Mouse (Mus musculus) layer of hippocampus, adult 18-20 months (tissue): ENCODE results near the gene Tmem178b. TPM values are rescaled to one million over a fixed set of nuclear protein-coding genes. Genes with fewer than 3 reads are reported as not detected.

Source experiments
- DNase-seq, 2 experiments: peaks; one replicate each; pipeline ENCODE4 v3.0.0; 2022; ENCODE audit warnings: low spot score in 2 of 2
- total RNA-seq, 2 experiments: library from RNA; stranded (reverse); gene quantifications; 2 replicates each; pipeline ENCODE4 v1.2.3; 2021

The Tmem178b gene
- total RNA-seq, 2 experiments from 2014 or later = 161 to 168 TPM

DNA sequence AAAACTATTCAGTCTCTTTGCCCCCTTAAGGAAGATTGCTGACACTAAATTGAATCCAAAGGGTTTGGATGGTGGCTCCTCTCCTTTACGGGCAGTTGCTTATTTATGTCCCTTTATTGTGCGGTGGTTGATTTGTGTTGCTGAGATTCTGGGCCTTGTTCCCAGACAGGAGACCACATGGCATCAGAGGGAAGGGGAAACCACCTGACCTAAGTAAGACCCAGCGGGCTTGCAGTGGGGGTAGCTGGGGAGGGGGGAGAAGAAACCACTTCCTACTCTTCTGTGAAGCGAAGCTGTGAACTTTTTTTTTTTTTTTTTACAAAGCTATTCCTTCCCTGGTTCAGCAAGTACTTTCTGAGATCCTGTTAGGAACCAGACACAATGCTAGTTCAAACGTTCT, 269.5 kb downstream of the Tmem178b start:
- no peak for DNase-seq

DNA sequence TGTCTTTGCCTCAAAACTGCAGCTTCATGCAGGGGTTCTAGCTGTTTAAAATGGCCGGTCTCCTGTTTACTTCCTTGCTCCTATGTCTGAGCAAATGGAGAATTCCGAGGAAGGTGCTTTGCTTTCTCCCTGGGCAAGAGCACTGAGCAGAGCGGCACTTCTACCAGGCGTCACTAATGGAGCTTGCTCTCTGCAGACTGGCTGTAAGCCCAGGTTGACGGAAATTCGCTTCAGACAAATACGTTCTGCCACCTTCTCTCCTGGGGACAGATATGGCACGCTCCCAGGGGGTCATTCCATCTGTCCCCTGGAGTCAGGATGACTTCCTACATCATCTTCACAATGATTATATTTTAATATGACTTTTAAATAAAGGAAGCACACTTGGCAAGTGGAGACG, 271.3 kb downstream of the Tmem178b start:
- DNase-seq = no peak

GRCm38 (mm10) chr6:40145601-40146000, 272.5 kb downstream of the Tmem178b start:
- no peak for DNase-seq

- DNase-seq = no peak
Observed at GRCm38 (mm10) chr6:40152241-40152640, 279.2 kb downstream of the Tmem178b start.

- DNase-seq = peak in 1 of 2 experiments; percentile 32
Observed at GRCm38 (mm10) chr6:40161381-40161780, 288.3 kb downstream of the Tmem178b start.

- DNase-seq = no peak
Observed at GRCm38 (mm10) chr6:40173559-40173958, 300.5 kb downstream of the Tmem178b start.

DNA sequence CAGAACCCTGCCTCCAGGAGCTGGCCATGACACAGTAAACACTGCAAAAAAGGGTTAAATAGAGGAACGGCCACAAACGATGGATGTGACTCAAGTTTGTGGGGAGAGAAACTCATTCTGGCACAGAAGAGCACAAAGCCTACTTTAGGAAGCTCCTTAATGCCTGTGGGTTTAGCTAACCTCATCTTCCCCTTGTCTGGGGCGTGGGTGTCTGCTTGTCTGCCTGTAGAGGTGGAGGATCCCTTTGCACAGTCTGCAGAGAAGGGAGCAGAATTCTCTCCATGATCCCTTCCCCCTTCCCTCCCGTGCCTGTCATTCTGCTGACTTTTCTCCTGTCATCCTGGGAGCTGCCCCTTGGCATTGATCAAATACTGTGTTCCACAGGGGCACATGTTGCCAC, 304.8 kb downstream of the Tmem178b start:
- DNase-seq = peak in 1 of 2 experiments; percentile 34

- no peak for DNase-seq
Observed at GRCm38 (mm10) chr6:40180551-40180950, 307.5 kb downstream of the Tmem178b start.

- DNase-seq = no peak
Observed at GRCm38 (mm10) chr6:40200661-40201060, 327.6 kb downstream of the Tmem178b start.

- DNase-seq = no peak
Observed at GRCm38 (mm10) chr6:40202602-40203001, 329.5 kb downstream of the Tmem178b start.

DNA sequence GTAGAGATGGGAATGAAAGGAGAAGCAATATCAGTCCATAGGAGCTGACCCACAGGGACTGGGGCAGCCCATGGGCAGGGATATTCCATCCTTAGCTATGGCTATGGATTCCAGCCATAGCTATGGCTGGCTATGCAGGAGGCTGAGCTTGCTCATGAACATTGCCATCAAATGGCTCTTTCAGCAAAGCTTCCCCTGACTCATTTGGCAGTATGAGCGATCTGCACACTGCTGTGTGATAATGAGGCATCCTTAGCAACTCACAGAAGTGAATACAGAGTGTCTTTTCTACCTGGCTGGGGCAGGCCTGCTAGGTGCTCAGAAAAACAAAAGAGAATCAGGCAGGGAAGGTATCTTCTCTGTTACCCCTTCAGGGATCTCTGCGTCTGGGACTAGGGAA, 332.3 kb downstream of the Tmem178b start:
- no peak for DNase-seq

- no peak for DNase-seq
Observed at GRCm38 (mm10) chr6:40208014-40208413, 334.9 kb downstream of the Tmem178b start.

- DNase-seq = no peak
Observed at GRCm38 (mm10) chr6:40209172-40209571, 336.1 kb downstream of the Tmem178b start.

- no peak for DNase-seq
Observed at GRCm38 (mm10) chr6:40217154-40217553, 344.1 kb downstream of the Tmem178b start.

DNA sequence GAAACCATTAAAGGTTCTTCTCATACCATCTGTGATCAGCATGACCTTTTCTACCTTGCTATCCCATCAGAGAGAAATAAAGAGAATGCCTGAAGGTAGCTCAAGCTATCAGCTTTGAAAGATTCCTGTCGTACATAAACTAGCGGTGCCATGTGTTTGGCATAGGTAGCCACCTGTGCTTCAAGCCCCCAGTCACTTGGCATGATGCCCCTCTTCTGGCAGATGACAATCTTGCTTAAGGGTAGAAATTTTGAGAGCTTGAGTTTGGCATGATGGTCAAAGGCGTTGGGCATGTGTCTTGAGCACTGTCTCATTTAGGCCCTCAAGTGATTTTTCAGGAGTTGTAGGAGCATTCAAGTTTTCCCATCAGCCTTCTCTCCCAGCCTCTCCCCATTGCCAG, 344.6 kb downstream of the Tmem178b start:
- DNase-seq = no peak

DNA sequence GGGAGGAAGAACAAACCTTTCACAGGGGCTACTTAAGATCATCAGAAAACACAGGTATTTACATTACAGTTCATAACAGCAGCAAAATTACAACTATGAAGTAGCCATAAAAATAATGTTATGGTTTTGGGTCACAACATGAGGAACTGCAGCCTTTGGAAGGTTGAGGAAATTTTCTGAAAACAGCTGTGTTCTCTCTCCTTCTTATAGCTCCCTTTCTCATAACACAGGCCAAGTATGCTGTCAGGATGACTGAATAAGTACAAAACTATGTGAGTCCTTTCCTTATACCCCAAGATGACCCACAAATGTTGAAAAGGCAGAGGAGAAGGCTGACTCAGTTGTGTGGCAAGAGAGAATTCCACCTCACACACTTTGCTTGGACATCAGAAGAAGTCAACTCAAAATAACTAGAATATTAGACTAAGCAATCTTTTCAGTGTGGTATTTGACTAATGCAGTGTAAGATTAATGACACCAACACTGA, 347.6 kb downstream of the Tmem178b start:
- DNase-seq = no peak

- peak in 1 of 2 experiments; percentile 52 for DNase-seq
Observed at GRCm38 (mm10) chr6:40225585-40226280, 352.7 kb downstream of the Tmem178b start.

DNA sequence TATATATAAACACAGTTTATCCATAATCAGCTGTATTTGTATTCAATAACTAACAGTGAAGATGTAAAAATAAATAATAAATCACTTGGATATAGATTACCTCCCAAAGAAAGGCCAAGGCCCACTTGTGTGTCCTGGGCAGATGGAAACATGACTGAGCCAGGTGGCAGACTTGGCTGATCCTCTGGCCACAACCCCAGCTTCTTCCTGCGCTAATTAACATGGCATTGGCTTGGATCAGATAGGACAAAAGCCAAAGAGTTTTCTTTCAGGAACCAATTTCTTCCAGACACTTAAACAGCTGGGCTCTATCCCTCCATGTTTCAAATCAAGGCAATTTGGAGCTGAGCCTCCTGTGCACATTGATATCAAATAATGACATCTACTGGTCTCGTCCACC, 355.9 kb downstream of the Tmem178b start:
- DNase-seq = no peak

DNA sequence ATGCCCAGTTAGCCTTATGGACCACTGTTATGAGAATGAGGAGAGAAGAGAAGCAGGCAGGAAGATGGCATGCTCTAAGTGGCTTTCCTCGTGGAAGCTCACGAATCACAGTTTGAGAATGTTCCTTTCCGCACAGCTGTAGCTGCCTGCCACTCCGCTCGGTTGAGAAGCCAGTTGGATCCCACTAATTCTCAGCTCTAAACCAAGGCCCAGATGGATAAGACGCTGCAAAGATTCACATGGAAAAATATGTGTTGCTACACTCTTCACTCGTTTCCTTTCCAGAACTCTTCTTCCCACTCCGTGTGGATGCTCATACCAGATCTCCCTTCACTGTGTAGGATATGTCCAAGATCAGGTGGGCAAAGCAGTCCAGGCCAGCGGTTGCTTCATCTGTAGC, 356.9 kb downstream of the Tmem178b start:
- DNase-seq = peak in 1 of 2 experiments; percentile 43

DNA sequence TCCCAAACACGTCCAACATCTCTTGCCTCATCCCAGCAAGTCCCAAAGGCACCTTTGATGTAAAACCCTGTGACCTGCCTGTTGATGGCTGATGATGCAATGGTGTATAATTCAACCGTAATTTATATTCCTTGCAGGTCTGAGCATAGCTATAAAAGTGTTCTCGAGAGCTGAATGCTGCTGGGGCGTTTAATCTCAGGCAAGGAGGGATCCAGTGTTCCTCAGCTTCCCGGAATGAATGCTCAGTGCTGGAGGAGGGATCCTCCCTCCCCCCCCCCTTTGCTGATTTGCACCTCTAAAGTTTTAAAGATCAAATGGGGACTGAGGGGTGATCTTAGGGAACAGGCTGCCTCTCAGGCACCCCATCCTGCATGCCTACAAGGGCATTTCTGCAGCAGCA, 361.0 kb downstream of the Tmem178b start:
- DNase-seq = no peak

GRCm38 (mm10) chr6:40235793-40236470, 362.9 kb downstream of the Tmem178b start:
- peak in 1 of 2 experiments; percentile 83 for DNase-seq
